Mouse (Mus musculus) intestine, embryonic 15.5 days (tissue): ENCODE measurements at regions not wholly inside any gene's neighbourhood (a gene's known extent, or its start where the extent isn't known, plus 50 kb on each side); places are given as distances from the start of the nearest gene placed in this dataset.

Experiments
- ATAC-seq: fragments of 200-750 bp; cut with Nextera tagmentation; 2 replicates; pipeline ENCODE4 v1.8.0; 2017; ENCODE audit warnings: moderate TSS enrichment, moderate library complexity
- H3K27ac ChIP-seq: fragments of 300-500 bp; sonication (generic); 2 replicates; pipeline ENCODE4 v1.5.1; 2015; ENCODE audit warnings: mild to moderate bottlenecking, inconsistent platforms
- H3K27me3 ChIP-seq: fragments of 300-500 bp; sonication (generic); replicated peaks from 2 replicates; pipeline ENCODE4 v1.6.1; 2015; ENCODE audit warnings: inconsistent platforms
- H3K36me3 ChIP-seq: fragments of 300-500 bp; sonication (generic); 2 replicates; pipeline ENCODE4 v1.6.1; 2015; ENCODE audit warnings: inconsistent platforms
- H3K4me1 ChIP-seq: fragments of 300-500 bp; sonication (generic); replicated peaks from 2 replicates; pipeline ENCODE4 v1.6.1; 2015; ENCODE audit warnings: inconsistent platforms
- H3K4me2 ChIP-seq: fragments of 300-500 bp; sonication (generic); replicated peaks from 2 replicates; pipeline ENCODE4 v1.6.1; 2015; ENCODE audit warnings: mild to moderate bottlenecking, inconsistent platforms
- H3K4me3 ChIP-seq: fragments of 300-500 bp; sonication (generic); replicated peaks from 2 replicates; pipeline ENCODE4 v1.5.1; 2015; ENCODE audit warnings: inconsistent platforms
- H3K9ac ChIP-seq: fragments of 300-500 bp; sonication (generic); 2 replicates; pipeline ENCODE4 v1.6.1; 2015; ENCODE audit warnings: inconsistent platforms
- H3K9me3 ChIP-seq: fragments of 300-500 bp; sonication (generic); 2 replicates; pipeline ENCODE4 v1.6.1; 2016; ENCODE audit warnings: inconsistent platforms
- WGBS: fragments of 180-500 bp; shearing (Covaris S2); methylation state at CpG from one replicate; pipeline ENCODE4 v1.1.7; 2015; 5-methylcytosine and 5-hydroxymethylcytosine counted together

DNA sequence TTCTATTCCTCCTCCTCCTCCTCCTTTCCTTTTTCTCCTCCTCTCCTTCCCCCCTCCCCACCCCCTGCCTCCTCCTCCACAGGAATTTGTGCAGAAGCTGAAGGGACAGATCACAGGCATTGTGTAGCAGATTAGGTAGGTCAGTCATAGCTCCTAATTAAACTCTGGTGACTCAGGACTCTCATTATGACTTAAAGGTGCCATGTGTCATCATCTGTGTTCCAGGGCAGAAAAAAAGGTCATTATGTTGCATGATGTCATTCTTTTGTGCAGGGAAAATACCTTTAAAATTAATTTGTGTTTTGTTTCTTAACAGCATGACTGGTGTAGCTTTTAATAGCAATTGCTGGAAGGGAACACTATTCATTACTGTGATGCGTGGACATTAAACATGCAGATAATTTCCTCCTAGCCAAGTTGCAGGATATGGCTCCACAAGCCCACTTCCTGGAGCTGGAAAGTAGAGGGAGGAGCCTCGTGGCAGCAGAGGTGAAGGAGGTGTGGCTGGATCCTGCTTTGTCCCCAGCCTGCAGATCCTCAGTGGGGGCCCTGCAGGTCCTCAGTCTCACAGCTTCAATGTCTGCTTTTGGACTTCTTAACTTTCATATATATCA, 62.4 kb upstream of the Jazf1 start:
- H3K27me3 ChIP-seq: no peaks in the 10 kb centered on the region
- no peak overlapping the region for H3K4me2 ChIP-seq
- no peaks in the 10 kb centered on the region for H3K36me3 ChIP-seq
- no peak for ATAC-seq
- H3K27ac ChIP-seq: no peak overlapping the region
- no peaks in the 10 kb centered on the region for H3K9me3 ChIP-seq
- 15% methylated on average over 2 of the region's 2 CpGs for WGBS
- no peak overlapping the region for H3K4me3 ChIP-seq
- no peak overlapping the region for H3K9ac ChIP-seq
- no peaks in the 10 kb centered on the region for H3K4me1 ChIP-seq

DNA sequence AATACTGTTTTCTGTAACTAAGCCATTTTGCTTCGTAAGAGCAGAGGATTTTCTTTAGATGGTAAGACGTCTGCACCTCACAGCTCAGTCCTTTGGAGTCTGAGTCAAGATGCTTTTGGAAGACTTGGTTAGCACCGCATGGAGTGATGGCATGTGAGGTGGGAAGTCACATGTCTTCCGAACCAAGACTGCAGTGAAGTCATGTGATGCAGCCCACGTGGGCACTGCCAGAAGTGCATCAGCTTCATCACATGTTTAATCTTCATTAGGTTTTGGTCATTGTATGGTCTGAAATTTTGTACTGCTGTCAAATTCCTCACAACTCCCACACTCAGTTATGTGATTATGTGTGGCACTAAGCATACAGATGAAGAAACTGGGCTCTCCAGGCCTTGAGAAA, 58.3 kb upstream of the Jazf1 start:
- H3K9me3 ChIP-seq: no peaks in the 10 kb centered on the region
- H3K27ac ChIP-seq: no peak overlapping the region
- no peak overlapping the region for H3K4me2 ChIP-seq
- H3K4me3 ChIP-seq: no peak overlapping the region
- H3K9ac ChIP-seq: no peak overlapping the region
- H3K4me1 ChIP-seq: no peaks in the 10 kb centered on the region
- H3K27me3 ChIP-seq: no peaks in the 10 kb centered on the region
- no peak for ATAC-seq
- WGBS: 75% methylated on average over 5 of the region's 5 CpGs
- no peaks in the 10 kb centered on the region for H3K36me3 ChIP-seq

DNA sequence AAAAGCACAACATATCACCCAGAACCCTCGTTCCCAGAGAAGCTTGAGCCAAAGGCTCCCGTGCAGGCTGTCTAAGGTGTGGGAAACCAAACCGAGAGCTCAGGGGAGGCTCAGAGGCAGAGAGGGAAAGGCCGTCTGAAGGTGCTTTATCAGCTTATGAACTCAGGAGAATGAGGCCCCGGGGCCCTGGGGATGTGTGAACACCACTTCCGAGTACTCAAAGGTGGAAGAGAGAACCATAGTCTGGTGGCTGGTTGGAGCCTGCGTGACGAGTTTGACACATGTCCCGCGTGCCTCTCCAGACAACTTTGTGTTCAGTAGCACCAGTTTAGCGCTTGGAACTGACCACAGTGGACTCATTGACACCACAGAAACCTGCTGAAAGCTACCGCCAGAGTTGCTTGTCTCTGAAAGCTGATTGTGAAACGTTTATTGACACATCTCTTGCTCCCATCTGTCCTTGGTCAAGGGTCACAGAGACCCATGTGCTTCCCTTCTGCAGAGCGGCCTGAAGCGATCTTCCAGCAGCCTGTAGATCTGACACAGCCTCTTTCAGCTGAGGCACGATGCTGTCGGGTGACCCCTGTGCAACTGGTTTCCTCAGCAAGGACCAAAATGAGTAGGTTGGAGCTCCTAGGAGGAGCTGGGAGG, 56.5 kb upstream of the Jazf1 start:
- ATAC-seq: peak; percentile 72
- no peaks in the 10 kb centered on the region for H3K27me3 ChIP-seq
- no peak overlapping the region for H3K9ac ChIP-seq

GRCm38 (mm10) chr6:53120385-53120784, 52.0 kb upstream of the Jazf1 start:
- Histone ChIP-seq H3K4me1 (no peaks in the 10 kb centered on the region), H3K36me3 (no peaks in the 10 kb centered on the region), H3K4me3 (no peak overlapping the region), H3K9ac (no peak overlapping the region), H3K27ac (no peak overlapping the region), H3K4me2 (no peak overlapping the region), H3K27me3 (no peaks in the 10 kb centered on the region), H3K9me3 (no peaks in the 10 kb centered on the region)
- ATAC-seq: no peak
- WGBS: 93% methylated on average over 5 of the region's 5 CpGs

More for the DNA sequence above, 56.5 kb upstream of the Jazf1 start:
- H3K27ac ChIP-seq: no peak overlapping the region
- 72% methylated on average over 17 of the region's 17 CpGs for WGBS
- no peak overlapping the region for H3K4me2 ChIP-seq
- H3K36me3 ChIP-seq: no peaks in the 10 kb centered on the region
- no peaks in the 10 kb centered on the region for H3K4me1 ChIP-seq
- H3K4me3 ChIP-seq: no peak overlapping the region
- H3K9me3 ChIP-seq: no peaks in the 10 kb centered on the region
